Mouse (Mus musculus): ENCODE measurements at regions not wholly inside any gene's neighbourhood (a gene's known extent, or its start where the extent isn't known, plus 50 kb on each side); places are given as distances from the start of the nearest gene placed in this dataset.

GRCm38 (mm10) chr2:48736312-48736711 lies 77.6 kb upstream of the Acvr2a start:
- Histone ChIP-seq H3K4me3 (replicated peaks) (no peak overlapping the region), H3K9me3 (no peaks in the 10 kb centered on the region), H3K4me1 (no peaks in the 10 kb centered on the region), H3K27me3 (replicated peaks) (no peaks in the 10 kb centered on the region), H3K36me3 (replicated peaks; ENCODE audit: low read length) (no peaks in the 10 kb centered on the region)
- no peak for TF ChIP-seq FLI1 (IDR thresholded peaks at IDR 0.05; ENCODE audit: low read length)
- TF ChIP-seq GATA1 (IDR thresholded peaks at IDR 0.05; ENCODE audit: borderline replicate concordance, low read length) = no peak
